Mouse (Mus musculus): ENCODE results near the gene Ckmt2. TPM values are rescaled to one million over a fixed set of nuclear protein-coding genes. Genes with fewer than 3 reads are reported as not detected.

Ckmt2 gene
- polyA plus RNA-seq, 1 experiment from 2014 or later: 0.55 TPM

- Histone ChIP-seq H3K4me1 (replicated peaks; ENCODE audit: control insufficient read depth, insufficient read depth, low read length) (no peaks in the 10 kb centered on the region; the same call in 1 of the 2 replicates), H3K9me3 (ENCODE audit: control insufficient read depth, low read length) (no peaks in the 10 kb centered on the region), H3K36me3 (ENCODE audit: control insufficient read depth, insufficient read depth, low read length) (no peaks in the 10 kb centered on the region), H3K27ac (ENCODE audit: low read depth) (no peak overlapping the region), H3K9ac (ENCODE audit: low read length) (no peak overlapping the region), H3K4me3 (ENCODE audit: low read depth, low read length) (no peak overlapping the region), H3K27me3 (replicated peaks; ENCODE audit: control insufficient read depth, insufficient read depth, low read length) (no peaks in the 10 kb centered on the region), H3K4me2 (ENCODE audit: low read length) (no peak overlapping the region)
- ATAC-seq (replicated peaks; ENCODE audit: low FRiP score, low TSS enrichment, low read depth): no peak
- DNase-seq (ENCODE audit: low spot score): no peak
Measured at GRCm38 (mm10) chr13:91827876-91828275, 48.8 kb downstream of the Ckmt2 start.

GRCm38 (mm10) chr13:91826066-91826465 lies 50.6 kb downstream of the Ckmt2 start:
- Histone ChIP-seq H3K9ac (ENCODE audit: low read length) (no peak overlapping the region), H3K4me3 (ENCODE audit: low read depth, low read length) (no peak overlapping the region), H3K4me2 (ENCODE audit: low read length) (no peak overlapping the region), H3K27me3 (replicated peaks; ENCODE audit: control insufficient read depth, insufficient read depth, low read length) (no peaks in the 10 kb centered on the region), H3K36me3 (ENCODE audit: control insufficient read depth, insufficient read depth, low read length) (no peaks in the 10 kb centered on the region), H3K9me3 (ENCODE audit: control insufficient read depth, low read length) (no peaks in the 10 kb centered on the region), H3K27ac (ENCODE audit: low read depth) (no peak overlapping the region), H3K4me1 (replicated peaks; ENCODE audit: control insufficient read depth, insufficient read depth, low read length) (no peaks in the 10 kb centered on the region; the same call in 1 of the 2 replicates)
- DNase-seq (ENCODE audit: low spot score): no peak
- WGBS: 95% methylated on average over 2 of the region's 2 CpGs
- no peak for ATAC-seq (replicated peaks; ENCODE audit: low FRiP score, low TSS enrichment, low read depth)

- H3K9ac ChIP-seq (ENCODE audit: low read length): no peak overlapping the region
- no peaks in the 10 kb centered on the region for H3K36me3 ChIP-seq (ENCODE audit: control insufficient read depth, insufficient read depth, low read length)
- no peak overlapping the region for H3K4me3 ChIP-seq (ENCODE audit: low read depth, low read length)
- H3K27me3 ChIP-seq (replicated peaks; ENCODE audit: control insufficient read depth, insufficient read depth, low read length): no peaks in the 10 kb centered on the region
- no peak overlapping the region for H3K27ac ChIP-seq (ENCODE audit: low read depth)
- ATAC-seq (replicated peaks; ENCODE audit: low FRiP score, low TSS enrichment, low read depth) (no peak), DNase-seq (ENCODE audit: low spot score) (no peak)
- 51% methylated on average over 4 of the region's 4 CpGs for WGBS
- no peaks in the 10 kb centered on the region for H3K9me3 ChIP-seq (ENCODE audit: control insufficient read depth, low read length)
- no peak overlapping the region for H3K4me2 ChIP-seq (ENCODE audit: low read length)
- H3K4me1 ChIP-seq (replicated peaks; ENCODE audit: control insufficient read depth, insufficient read depth, low read length): no peaks in the 10 kb centered on the region; the same call in 1 of the 2 replicates
Measured at GRCm38 (mm10) chr13:91824845-91825550, 51.7 kb downstream of the Ckmt2 start.

GRCm38 (mm10) chr13:91823735-91824134 lies 53.0 kb downstream of the Ckmt2 start:
- 72% methylated on average over 6 of the region's 6 CpGs for WGBS
- H3K4me3 ChIP-seq (ENCODE audit: low read depth, low read length): no peak overlapping the region
- H3K9me3 ChIP-seq (ENCODE audit: control insufficient read depth, low read length): no peaks in the 10 kb centered on the region
- no peaks in the 10 kb centered on the region for H3K27me3 ChIP-seq (replicated peaks; ENCODE audit: control insufficient read depth, insufficient read depth, low read length)
- no peaks in the 10 kb centered on the region; the same call in 1 of the 2 replicates for H3K4me1 ChIP-seq (replicated peaks; ENCODE audit: control insufficient read depth, insufficient read depth, low read length)
- no peaks in the 10 kb centered on the region for H3K36me3 ChIP-seq (ENCODE audit: control insufficient read depth, insufficient read depth, low read length)
- no peak overlapping the region for H3K9ac ChIP-seq (ENCODE audit: low read length)
- H3K27ac ChIP-seq (ENCODE audit: low read depth): no peak overlapping the region
- H3K4me2 ChIP-seq (ENCODE audit: low read length): no peak overlapping the region
- ATAC-seq (replicated peaks; ENCODE audit: low FRiP score, low TSS enrichment, low read depth) (no peak), DNase-seq (ENCODE audit: low spot score) (no peak)

GRCm38 (mm10) chr13:91814670-91815069 lies 62.0 kb downstream of the Ckmt2 start:
- WGBS: 94% methylated on average over 5 of the region's 5 CpGs
- no peaks in the 10 kb centered on the region for H3K4me1 ChIP-seq (replicated peaks; ENCODE audit: control insufficient read depth, insufficient read depth, low read length)
- no peak for DNase-seq (ENCODE audit: low spot score)
- H3K9ac ChIP-seq (ENCODE audit: low read length): no peak overlapping the region
- H3K36me3 ChIP-seq (ENCODE audit: control insufficient read depth, insufficient read depth, low read length): no peaks in the 10 kb centered on the region
- no peak for ATAC-seq (replicated peaks; ENCODE audit: low FRiP score, low TSS enrichment, low read depth)
- H3K9me3 ChIP-seq (ENCODE audit: control insufficient read depth, low read length): no peaks in the 10 kb centered on the region
- no peak overlapping the region for H3K27ac ChIP-seq (ENCODE audit: low read depth)
- no peaks in the 10 kb centered on the region for H3K27me3 ChIP-seq (replicated peaks; ENCODE audit: control insufficient read depth, insufficient read depth, low read length)
- no peak overlapping the region for H3K4me3 ChIP-seq (ENCODE audit: low read depth, low read length)
- no peak overlapping the region for H3K4me2 ChIP-seq (ENCODE audit: low read length)

- H3K27ac ChIP-seq (ENCODE audit: low read depth): no peak overlapping the region
- ATAC-seq (replicated peaks; ENCODE audit: low FRiP score, low TSS enrichment, low read depth): no peak
- peaks cover 16% of the 10 kb centered on the region for H3K36me3 ChIP-seq (ENCODE audit: control insufficient read depth, insufficient read depth, low read length)
- WGBS: 34% methylated on average over 2 of the region's 2 CpGs
- H3K9ac ChIP-seq (ENCODE audit: low read length): no peak overlapping the region
- H3K4me1 ChIP-seq (replicated peaks; ENCODE audit: control insufficient read depth, insufficient read depth, low read length): peaks cover 8% of the 10 kb centered on the region
- H3K27me3 ChIP-seq (replicated peaks; ENCODE audit: control insufficient read depth, insufficient read depth, low read length): no peaks in the 10 kb centered on the region
- no peak overlapping the region for H3K4me3 ChIP-seq (ENCODE audit: low read depth, low read length)
- H3K4me2 ChIP-seq (ENCODE audit: low read length): no peak overlapping the region
- H3K9me3 ChIP-seq (ENCODE audit: control insufficient read depth, low read length): no peaks in the 10 kb centered on the region
- DNase-seq (ENCODE audit: low spot score): no peak
Measured at GRCm38 (mm10) chr13:91809476-91809875, 67.2 kb downstream of the Ckmt2 start.

- DNase-seq (ENCODE audit: low spot score) (peak; percentile 63), ATAC-seq (replicated peaks; ENCODE audit: low FRiP score, low TSS enrichment, low read depth) (no peak)
- 20% methylated on average over 20 of the region's 20 CpGs for WGBS
- Histone ChIP-seq H3K4me1 (replicated peaks; ENCODE audit: control insufficient read depth, insufficient read depth, low read length) (peaks cover 8% of the 10 kb centered on the region), H3K27me3 (replicated peaks; ENCODE audit: control insufficient read depth, insufficient read depth, low read length) (no peaks in the 10 kb centered on the region), H3K27ac (ENCODE audit: low read depth) (peak overlapping the region; percentile 91), H3K36me3 (ENCODE audit: control insufficient read depth, insufficient read depth, low read length) (peaks cover 20% of the 10 kb centered on the region), H3K4me3 (ENCODE audit: low read depth, low read length) (peak overlapping the region; percentile 95), H3K9me3 (ENCODE audit: control insufficient read depth, low read length) (no peaks in the 10 kb centered on the region), H3K4me2 (ENCODE audit: low read length) (peak overlapping the region; percentile 62), H3K9ac (ENCODE audit: low read length) (peak overlapping the region; percentile 98)
Measured at GRCm38 (mm10) chr13:91807874-91808575, 68.7 kb downstream of the Ckmt2 start.

- Histone ChIP-seq H3K27me3 (replicated peaks; ENCODE audit: control insufficient read depth, insufficient read depth, low read length) (no peaks in the 10 kb centered on the region), H3K4me1 (replicated peaks; ENCODE audit: control insufficient read depth, insufficient read depth, low read length) (peaks cover 8% of the 10 kb centered on the region), H3K4me2 (ENCODE audit: low read length) (peak within 1 kb of the TSS; percentile 62), H3K36me3 (ENCODE audit: control insufficient read depth, insufficient read depth, low read length) (peaks cover 20% of the 10 kb centered on the region), H3K4me3 (ENCODE audit: low read depth, low read length) (peak within 1 kb of the TSS; percentile 95), H3K9me3 (ENCODE audit: control insufficient read depth, low read length) (no peaks in the 10 kb centered on the region), H3K9ac (ENCODE audit: low read length) (peak within 1 kb of the TSS; percentile 98), H3K27ac (ENCODE audit: low read depth) (peak within 1 kb of the TSS; percentile 91)
- DNase-seq (ENCODE audit: low spot score) (peak; percentile 95), ATAC-seq (replicated peaks; ENCODE audit: low FRiP score, low TSS enrichment, low read depth) (peak; percentile 99)
- WGBS: under 1% methylated on average over 50 of the region's 50 CpGs
Measured at GRCm38 (mm10) chr13:91807155-91807839, 69.4 kb downstream of the Ckmt2 start, which contains the start of gene Zcchc9. Zcchc9 (minus strand) TSS chr13:91807705.
